Mouse (Mus musculus) small intestine, adult 2 months (tissue): Measurements from ENCODE around the gene Eif4g3.

Experiments
- CTCF ChIP-seq: fragments of 200-500 bp; IDR thresholded peaks from 2 replicates; pipeline ENCODE4 v1.5.1; 2012; ENCODE audit warnings: low read depth, mild to moderate bottlenecking, control low read depth, inconsistent platforms, low read length, moderate library complexity, mixed read lengths; ENCODE audit not compliant: insufficient replicate concordance, insufficient read length; ENCODE audit errors: extremely low read depth
- POLR2A ChIP-seq: fragments of 200-500 bp; IDR thresholded peaks from 2 replicates; pipeline ENCODE4 v1.6.1; 2012; ENCODE audit warnings: low read depth, mild to moderate bottlenecking, control low read depth, inconsistent platforms, low read length, moderate library complexity

GRCm38 (mm10) chr4:138222396-138222795 lies 229.6 kb downstream of the Eif4g3 start:
- TF ChIP-seq CTCF (no peak), POLR2A (no peak)
